Mouse (Mus musculus): Measurements from ENCODE around the gene Dusp14. TPM values are rescaled to one million over a fixed set of nuclear protein-coding genes. Genes with fewer than 3 reads are reported as not detected.

Gene Dusp14
- polyA plus RNA-seq, 1 experiment from 2014 or later = 16.0 TPM

DNA sequence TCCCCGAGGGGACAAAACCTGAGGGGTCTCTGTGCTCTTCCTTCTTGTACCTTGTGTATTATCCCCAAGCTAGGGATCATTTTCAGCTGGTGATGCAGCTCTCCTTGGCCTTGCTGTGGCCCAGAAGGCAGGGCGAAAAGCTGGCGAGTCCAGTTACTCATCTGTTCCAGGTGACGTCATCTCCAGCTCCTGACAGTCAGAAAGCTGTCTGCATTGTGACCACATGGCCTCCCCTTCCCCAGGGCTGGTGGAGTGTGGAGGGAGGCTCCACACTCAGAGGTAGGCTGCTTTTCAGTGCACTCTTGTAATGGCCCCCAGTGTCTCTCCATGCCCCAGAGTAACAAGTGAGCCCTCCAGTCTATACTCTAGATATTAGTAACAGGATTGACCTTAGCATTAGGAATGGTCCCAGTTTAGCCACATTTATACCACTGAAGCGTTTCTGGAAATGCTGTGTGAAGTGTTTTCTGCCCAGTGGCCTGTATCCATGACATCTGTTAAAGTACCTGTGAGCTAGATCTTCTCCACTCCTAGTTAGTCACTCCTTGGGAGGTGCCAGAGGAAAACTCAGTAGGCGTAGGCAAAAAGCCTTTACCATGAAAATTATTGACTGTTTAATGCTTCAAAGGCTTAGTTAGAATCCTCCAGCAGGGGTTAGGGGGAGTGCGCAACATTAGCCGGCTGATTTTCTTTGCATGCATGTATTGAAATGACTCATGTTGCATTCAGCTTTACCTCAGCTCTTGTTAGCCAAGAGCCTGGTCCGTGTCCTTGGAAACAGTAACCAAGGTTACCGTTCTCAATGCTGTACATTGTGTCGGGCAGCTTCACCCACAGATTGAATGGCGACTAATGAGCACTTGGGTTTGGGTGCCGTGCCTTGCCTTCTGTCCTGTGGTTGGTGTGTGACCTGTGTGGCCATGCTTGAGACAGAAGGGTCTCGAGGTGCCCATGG lies 26.0 kb downstream of the Dusp14 start:
- H3K4me3 ChIP-seq (ENCODE audit: low read depth, low read length) = no peak overlapping the region
- no peak overlapping the region for H3K9ac ChIP-seq (ENCODE audit: low read length)
- ATAC-seq (replicated peaks; ENCODE audit: low FRiP score, low TSS enrichment, low read depth) (no peak), DNase-seq (ENCODE audit: low spot score) (no peak)
- no peaks in the 10 kb centered on the region for H3K27me3 ChIP-seq (replicated peaks; ENCODE audit: control insufficient read depth, insufficient read depth, low read length)
- H3K4me2 ChIP-seq (ENCODE audit: low read length) = no peak overlapping the region
- no peaks in the 10 kb centered on the region; the same call in 1 of the 2 replicates for H3K4me1 ChIP-seq (replicated peaks; ENCODE audit: control insufficient read depth, insufficient read depth, low read length)
- H3K36me3 ChIP-seq (ENCODE audit: control insufficient read depth, insufficient read depth, low read length) = peaks cover 16% of the 10 kb centered on the region
- no peak overlapping the region for H3K27ac ChIP-seq (ENCODE audit: low read depth)
- H3K9me3 ChIP-seq (ENCODE audit: control insufficient read depth, low read length) = no peaks in the 10 kb centered on the region
- 72% methylated on average over 14 of the region's 14 CpGs for WGBS

DNA sequence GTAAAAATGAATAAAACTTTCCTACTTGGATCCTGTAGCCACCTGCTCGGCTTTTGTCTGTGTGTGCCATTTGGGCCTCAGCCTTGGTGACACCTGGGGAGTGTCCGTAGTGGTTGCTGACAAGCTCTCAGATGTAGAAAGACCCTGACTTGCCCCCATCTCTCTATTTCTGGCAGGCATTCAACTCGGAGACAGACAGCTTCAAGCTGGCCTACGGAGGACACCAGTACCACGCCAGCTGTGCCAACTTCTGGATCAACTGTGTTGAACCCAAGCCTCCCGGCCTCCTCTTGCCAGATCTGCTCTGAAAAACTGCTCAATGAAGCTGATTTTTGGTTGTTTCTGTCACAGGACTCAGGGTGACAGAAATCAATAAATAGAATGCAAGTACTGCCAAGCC lies 28.4 kb downstream of the Dusp14 start:
- no peak overlapping the region for H3K4me3 ChIP-seq (ENCODE audit: low read depth, low read length)
- H3K36me3 ChIP-seq (ENCODE audit: control insufficient read depth, insufficient read depth, low read length) = peaks cover 16% of the 10 kb centered on the region
- no peak overlapping the region for H3K4me2 ChIP-seq (ENCODE audit: low read length)
- no peak overlapping the region for H3K27ac ChIP-seq (ENCODE audit: low read depth)
- H3K9ac ChIP-seq (ENCODE audit: low read length) = no peak overlapping the region
- DNase-seq (ENCODE audit: low spot score) (no peak), ATAC-seq (replicated peaks; ENCODE audit: low FRiP score, low TSS enrichment, low read depth) (no peak)
- 88% methylated on average over 6 of the region's 6 CpGs for WGBS
- H3K9me3 ChIP-seq (ENCODE audit: control insufficient read depth, low read length) = no peaks in the 10 kb centered on the region
- no peaks in the 10 kb centered on the region for H3K27me3 ChIP-seq (replicated peaks; ENCODE audit: control insufficient read depth, insufficient read depth, low read length)
- H3K4me1 ChIP-seq (replicated peaks; ENCODE audit: control insufficient read depth, insufficient read depth, low read length) = no peaks in the 10 kb centered on the region

DNA sequence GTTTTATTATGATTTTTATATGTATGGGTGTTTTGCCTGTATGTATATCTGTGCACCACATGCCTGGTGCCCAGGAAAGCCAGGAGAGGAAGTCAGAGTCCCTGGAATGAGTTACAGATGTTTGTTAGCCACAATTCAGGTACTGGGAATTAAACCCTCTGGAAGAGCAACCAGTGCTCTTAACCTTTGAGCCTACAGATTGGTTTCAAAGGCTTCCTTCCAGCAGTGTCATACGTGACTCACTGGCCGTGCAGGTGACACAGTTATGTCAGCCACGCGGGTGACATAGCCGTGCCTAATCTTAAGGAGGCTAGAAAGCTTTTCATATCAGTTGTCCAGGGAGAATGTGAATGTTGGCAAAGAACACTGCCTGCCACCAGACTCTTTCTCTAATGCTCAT lies 35.4 kb downstream of the Dusp14 start:
- Histone ChIP-seq H3K9me3 (ENCODE audit: control insufficient read depth, low read length) (no peaks in the 10 kb centered on the region), H3K27ac (ENCODE audit: low read depth) (no peak overlapping the region), H3K27me3 (replicated peaks; ENCODE audit: control insufficient read depth, insufficient read depth, low read length) (no peaks in the 10 kb centered on the region), H3K36me3 (ENCODE audit: control insufficient read depth, insufficient read depth, low read length) (peaks cover 7% of the 10 kb centered on the region), H3K4me3 (ENCODE audit: low read depth, low read length) (no peak overlapping the region), H3K9ac (ENCODE audit: low read length) (no peak overlapping the region), H3K4me1 (replicated peaks; ENCODE audit: control insufficient read depth, insufficient read depth, low read length) (no peaks in the 10 kb centered on the region), H3K4me2 (ENCODE audit: low read length) (no peak overlapping the region)
- DNase-seq (ENCODE audit: low spot score) (no peak), ATAC-seq (replicated peaks; ENCODE audit: low FRiP score, low TSS enrichment, low read depth) (no peak)
- WGBS = 89% methylated on average over 5 of the region's 5 CpGs

GRCm38 (mm10) chr11:84032559-84032958 lies 36.5 kb downstream of the Dusp14 start:
- H3K27me3 ChIP-seq (replicated peaks; ENCODE audit: control insufficient read depth, insufficient read depth, low read length) = no peaks in the 10 kb centered on the region
- ATAC-seq (replicated peaks; ENCODE audit: low FRiP score, low TSS enrichment, low read depth) (no peak), DNase-seq (ENCODE audit: low spot score) (no peak)
- H3K4me3 ChIP-seq (ENCODE audit: low read depth, low read length) = no peak overlapping the region
- H3K4me2 ChIP-seq (ENCODE audit: low read length) = no peak overlapping the region
- H3K9me3 ChIP-seq (ENCODE audit: control insufficient read depth, low read length) = no peaks in the 10 kb centered on the region
- H3K36me3 ChIP-seq (ENCODE audit: control insufficient read depth, insufficient read depth, low read length) = peaks cover 14% of the 10 kb centered on the region
- no peak overlapping the region for H3K27ac ChIP-seq (ENCODE audit: low read depth)
- no peaks in the 10 kb centered on the region for H3K4me1 ChIP-seq (replicated peaks; ENCODE audit: control insufficient read depth, insufficient read depth, low read length)
- no peak overlapping the region for H3K9ac ChIP-seq (ENCODE audit: low read length)
- WGBS = 80% methylated on average over 5 of the region's 5 CpGs

DNA sequence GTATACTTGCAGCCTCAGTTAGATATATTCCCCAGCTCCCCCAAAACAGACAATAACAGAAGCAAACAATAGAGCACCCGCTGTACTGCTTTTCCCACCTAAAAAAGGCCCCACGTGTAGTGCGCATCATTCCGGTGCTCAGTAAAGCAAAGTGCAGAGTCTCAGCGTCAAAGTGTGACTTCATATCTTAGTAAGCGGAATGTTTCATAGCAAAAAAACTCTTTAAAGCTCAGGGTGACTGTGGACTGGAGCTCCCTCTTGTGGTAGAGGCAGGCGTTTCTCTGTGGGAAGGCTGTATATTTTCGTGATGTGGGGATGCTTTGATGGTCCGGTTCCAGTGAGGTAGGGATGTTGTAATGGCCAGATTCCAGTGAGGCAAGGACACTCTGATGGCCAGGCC lies 37.1 kb downstream of the Dusp14 start:
- Histone ChIP-seq H3K27ac (ENCODE audit: low read depth) (no peak overlapping the region), H3K4me3 (ENCODE audit: low read depth, low read length) (no peak overlapping the region), H3K9ac (ENCODE audit: low read length) (no peak overlapping the region), H3K4me2 (ENCODE audit: low read length) (no peak overlapping the region), H3K36me3 (ENCODE audit: control insufficient read depth, insufficient read depth, low read length) (peaks cover 18% of the 10 kb centered on the region), H3K4me1 (replicated peaks; ENCODE audit: control insufficient read depth, insufficient read depth, low read length) (no peaks in the 10 kb centered on the region), H3K9me3 (ENCODE audit: control insufficient read depth, low read length) (no peaks in the 10 kb centered on the region), H3K27me3 (replicated peaks; ENCODE audit: control insufficient read depth, insufficient read depth, low read length) (no peaks in the 10 kb centered on the region)
- ATAC-seq (replicated peaks; ENCODE audit: low FRiP score, low TSS enrichment, low read depth) = no peak
- 53% methylated on average over 9 of the region's 9 CpGs for WGBS
- DNase-seq (ENCODE audit: low spot score) = peak; percentile 74

DNA sequence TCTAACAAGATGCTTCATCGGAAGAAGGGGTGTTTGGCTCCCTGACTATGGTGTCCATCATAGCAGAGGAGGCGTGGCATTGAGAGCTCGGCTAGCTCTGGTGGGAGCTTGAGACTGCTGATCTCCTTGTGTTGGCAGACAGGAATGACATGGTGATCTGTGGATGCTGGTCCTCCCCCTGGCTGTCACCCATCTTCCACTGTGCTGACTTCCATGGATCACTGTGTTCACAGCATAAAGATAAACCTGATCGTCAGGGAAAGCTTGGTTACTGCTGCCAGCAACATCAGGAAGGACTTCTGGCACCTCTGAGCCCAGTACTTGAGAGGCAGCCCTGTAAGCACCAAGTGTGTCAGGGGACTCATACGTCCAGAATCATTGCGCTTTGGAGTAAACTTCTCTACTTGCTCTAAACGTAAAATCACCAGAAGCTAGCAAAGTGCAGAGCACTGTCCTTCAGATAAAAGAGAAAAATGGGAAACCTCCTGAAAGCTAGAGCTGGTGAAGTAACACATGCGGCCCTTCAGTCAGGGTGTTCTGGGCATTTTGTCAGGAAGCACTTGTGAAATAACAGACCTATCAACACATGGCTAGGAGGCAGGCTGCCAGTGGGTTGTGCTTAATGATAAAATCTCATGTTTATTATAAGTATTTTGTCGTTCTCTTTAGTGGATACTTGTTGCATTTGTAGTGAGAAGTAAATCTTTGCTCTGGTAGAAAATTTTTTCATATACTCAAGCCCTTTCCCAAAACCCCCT lies 40.6 kb downstream of the Dusp14 start:
- no peaks in the 10 kb centered on the region for H3K9me3 ChIP-seq (ENCODE audit: control insufficient read depth, low read length)

GRCm38 (mm10) chr11:84027231-84027630 lies 41.8 kb downstream of the Dusp14 start:
- no peak overlapping the region for H3K4me2 ChIP-seq (ENCODE audit: low read length)
- H3K9ac ChIP-seq (ENCODE audit: low read length) = no peak overlapping the region
- H3K4me1 ChIP-seq (replicated peaks; ENCODE audit: control insufficient read depth, insufficient read depth, low read length) = no peaks in the 10 kb centered on the region
- no peaks in the 10 kb centered on the region for H3K27me3 ChIP-seq (replicated peaks; ENCODE audit: control insufficient read depth, insufficient read depth, low read length)
- ATAC-seq (replicated peaks; ENCODE audit: low FRiP score, low TSS enrichment, low read depth) = no peak
- peaks cover 55% of the 10 kb centered on the region for H3K36me3 ChIP-seq (ENCODE audit: control insufficient read depth, insufficient read depth, low read length)
- H3K9me3 ChIP-seq (ENCODE audit: control insufficient read depth, low read length) = no peaks in the 10 kb centered on the region
- no peak overlapping the region for H3K4me3 ChIP-seq (ENCODE audit: low read depth, low read length)
- WGBS = 81% methylated on average over 5 of the region's 5 CpGs
- no peak for DNase-seq (ENCODE audit: low spot score)
- H3K27ac ChIP-seq (ENCODE audit: low read depth) = no peak overlapping the region

More for the DNA sequence above, 40.6 kb downstream of the Dusp14 start:
- Histone ChIP-seq H3K4me3 (ENCODE audit: low read depth, low read length) (no peak overlapping the region), H3K27ac (ENCODE audit: low read depth) (no peak overlapping the region), H3K4me1 (replicated peaks; ENCODE audit: control insufficient read depth, insufficient read depth, low read length) (no peaks in the 10 kb centered on the region), H3K36me3 (ENCODE audit: control insufficient read depth, insufficient read depth, low read length) (peaks cover 47% of the 10 kb centered on the region), H3K9ac (ENCODE audit: low read length) (no peak overlapping the region), H3K27me3 (replicated peaks; ENCODE audit: control insufficient read depth, insufficient read depth, low read length) (no peaks in the 10 kb centered on the region), H3K4me2 (ENCODE audit: low read length) (no peak overlapping the region)
- no peak for ATAC-seq (replicated peaks; ENCODE audit: low FRiP score, low TSS enrichment, low read depth)
- WGBS = 72% methylated on average over 9 of the region's 9 CpGs
- DNase-seq (ENCODE audit: low spot score) = no peak

DNA sequence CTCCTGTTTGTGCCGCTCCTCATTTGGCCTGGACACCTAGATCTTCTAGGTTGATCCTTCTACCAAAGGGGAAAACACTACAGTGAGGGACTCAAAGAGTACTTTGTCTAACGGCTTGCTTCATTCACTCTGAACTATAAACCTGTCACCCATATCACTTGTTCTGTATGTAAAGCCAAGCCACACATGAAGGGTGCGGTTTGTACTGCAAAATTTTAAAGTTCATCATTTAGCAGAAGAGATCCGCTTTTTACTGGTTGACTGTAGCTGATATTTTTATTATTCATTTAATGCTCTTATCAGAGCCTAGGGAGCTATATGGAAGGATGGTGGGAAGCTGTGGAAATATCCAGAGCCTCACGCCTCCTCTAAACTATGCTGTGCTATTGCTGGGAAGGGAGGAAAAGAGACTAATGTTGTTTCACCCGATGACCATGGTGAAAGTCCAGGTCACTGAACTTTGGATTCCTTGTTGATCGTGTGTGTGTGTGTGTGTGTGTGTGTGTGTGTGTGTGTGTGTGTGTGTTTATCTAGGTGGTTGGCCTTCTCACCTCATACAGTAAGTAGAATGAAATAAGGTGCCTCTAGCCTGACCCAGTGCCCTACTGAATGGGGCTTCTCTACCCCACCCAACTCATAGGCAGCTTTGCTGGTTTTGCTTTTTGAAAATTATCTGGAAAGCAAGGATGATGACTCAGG lies 52.1 kb downstream of the Dusp14 start:
- no peak overlapping the region for H3K27ac ChIP-seq (ENCODE audit: low read depth)
- H3K4me2 ChIP-seq (ENCODE audit: low read length) = no peak overlapping the region
- H3K27me3 ChIP-seq (replicated peaks; ENCODE audit: control insufficient read depth, insufficient read depth, low read length) = no peaks in the 10 kb centered on the region
- DNase-seq (ENCODE audit: low spot score) (no peak), ATAC-seq (replicated peaks; ENCODE audit: low FRiP score, low TSS enrichment, low read depth) (no peak)
- WGBS = 69% methylated on average over 7 of the region's 7 CpGs
- H3K9me3 ChIP-seq (ENCODE audit: control insufficient read depth, low read length) = no peaks in the 10 kb centered on the region
- no peak overlapping the region for H3K4me3 ChIP-seq (ENCODE audit: low read depth, low read length)
- no peaks in the 10 kb centered on the region for H3K4me1 ChIP-seq (replicated peaks; ENCODE audit: control insufficient read depth, insufficient read depth, low read length)
- peaks cover 20% of the 10 kb centered on the region for H3K36me3 ChIP-seq (ENCODE audit: control insufficient read depth, insufficient read depth, low read length)
- H3K9ac ChIP-seq (ENCODE audit: low read length) = no peak overlapping the region
